Mouse (Mus musculus) E14TG2a.4 (cell line): Measurements from ENCODE around the gene Mpg.

Experiments
- H3K27me3 ChIP-seq: 2 replicates; pipeline ENCODE4 v1.6.1; 2014; ENCODE audit warnings: low read length, control low read depth; ENCODE audit not compliant: insufficient read depth
- H3K36me3 ChIP-seq: 2 replicates; pipeline ENCODE4 v1.6.1; 2014; ENCODE audit warnings: low read length, control low read depth; ENCODE audit not compliant: insufficient read depth
- H3K4me1 ChIP-seq: replicated peaks from 2 replicates; pipeline ENCODE4 v1.6.1; 2014; ENCODE audit warnings: low read depth, low read length, control low read depth
- H3K4me3 ChIP-seq: replicated peaks from 2 replicates; pipeline ENCODE4 v1.5.1; 2014; ENCODE audit warnings: mild to moderate bottlenecking, low read length
- H3K9me3 ChIP-seq: 2 replicates; pipeline ENCODE4 v1.6.1; 2014; ENCODE audit warnings: low read length, control low read depth
- CTCF ChIP-seq: conservative IDR thresholded peaks from 2 replicates; pipeline ENCODE4 v1.5.1; 2014; ENCODE audit warnings: low read length
- NANOG ChIP-seq: IDR thresholded peaks from 2 replicates; pipeline ENCODE4 v1.6.1; 2014; ENCODE audit warnings: borderline replicate concordance, low read length, mixed read lengths
- POU5F1 ChIP-seq: IDR thresholded peaks from 2 replicates; pipeline ENCODE4 v1.6.1; 2014; ENCODE audit warnings: low read length, borderline replicate concordance

Mpg gene

GRCm38 (mm10) chr11:32241391-32241790 lies 15.1 kb downstream of the Mpg start:
- Histone ChIP-seq H3K9me3 (no peaks in the 10 kb centered on the region), H3K4me3 (no peak overlapping the region), H3K36me3 (peaks cover 78% of the 10 kb centered on the region), H3K27me3 (no peaks in the 10 kb centered on the region), H3K4me1 (peaks cover 23% of the 10 kb centered on the region)
- TF ChIP-seq NANOG (no peak), POU5F1 (no peak), CTCF (no peak)

- TF ChIP-seq CTCF, result no peak
- TF ChIP-seq NANOG, result no peak
- Histone ChIP-seq H3K4me1 (peaks cover 23% of the 10 kb centered on the region), H3K4me3 (no peak overlapping the region), H3K36me3 (peaks cover 78% of the 10 kb centered on the region), H3K27me3 (no peaks in the 10 kb centered on the region), H3K9me3 (no peaks in the 10 kb centered on the region)
These were observed 15.9 kb downstream of the Mpg start for GRCm38 (mm10) chr11:32242209-32242608.

- Histone ChIP-seq H3K9me3 (no peaks in the 10 kb centered on the region), H3K4me1 (peaks cover 19% of the 10 kb centered on the region), H3K27me3 (no peaks in the 10 kb centered on the region), H3K4me3 (0 out of 2 replicates have a peak overlapping the region, but pooled peaks have one; percentile 1), H3K36me3 (peaks cover 79% of the 10 kb centered on the region)
- TF ChIP-seq POU5F1, result no peak
- no peak for TF ChIP-seq NANOG
- no peak for TF ChIP-seq CTCF
These were observed 17.1 kb downstream of the Mpg start for GRCm38 (mm10) chr11:32243205-32243955.

DNA sequence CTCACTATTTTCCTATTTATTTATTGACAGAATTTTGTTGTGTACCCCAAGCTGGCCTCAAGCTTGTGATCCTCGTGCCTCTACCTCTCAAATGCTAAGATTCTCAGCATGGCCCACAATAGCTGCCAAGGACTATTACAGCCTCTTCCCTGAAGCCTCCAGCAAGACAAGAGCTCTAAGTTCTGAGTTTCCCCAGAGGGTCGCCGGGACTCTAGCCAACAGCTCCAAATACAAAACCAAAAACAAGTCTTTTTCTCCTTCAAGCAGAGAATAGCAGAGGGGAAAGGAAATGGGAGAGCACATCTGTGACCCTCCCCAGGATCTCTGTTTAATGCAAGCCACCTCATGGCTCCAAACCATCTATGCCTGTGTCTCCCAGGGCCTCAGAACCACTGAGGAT lies 17.8 kb downstream of the Mpg start:
- peaks cover 19% of the 10 kb centered on the region for H3K4me1 ChIP-seq
- H3K36me3 ChIP-seq, result peaks cover 81% of the 10 kb centered on the region
- H3K4me3 ChIP-seq, result no peak overlapping the region
- TF ChIP-seq NANOG, result no peak
- TF ChIP-seq POU5F1, result no peak
- TF ChIP-seq CTCF, result no peak
- H3K27me3 ChIP-seq, result no peaks in the 10 kb centered on the region
- H3K9me3 ChIP-seq, result no peaks in the 10 kb centered on the region

DNA sequence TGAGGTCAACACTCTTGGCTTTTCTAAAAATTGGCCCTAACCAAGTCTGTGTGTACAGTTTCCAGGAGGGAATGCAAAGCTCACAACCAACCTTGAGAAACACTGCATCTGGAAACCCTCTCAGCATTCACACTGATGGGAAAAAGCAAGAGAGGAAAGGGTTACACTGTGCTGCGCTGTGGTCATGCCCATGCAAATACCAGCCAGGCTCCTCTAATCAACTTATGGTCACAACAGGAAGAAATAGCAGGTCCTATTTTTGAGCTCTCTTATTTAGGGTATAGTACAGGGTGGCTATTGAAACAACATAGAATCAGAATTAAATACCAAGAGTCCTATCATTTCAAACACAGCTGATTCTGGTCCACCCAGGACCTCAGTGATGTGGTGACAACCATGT lies 18.3 kb downstream of the Mpg start:
- H3K27me3 ChIP-seq, result no peaks in the 10 kb centered on the region
- H3K36me3 ChIP-seq, result peaks cover 82% of the 10 kb centered on the region
- H3K4me1 ChIP-seq, result peaks cover 19% of the 10 kb centered on the region

GRCm38 (mm10) chr11:32245614-32246013 lies 19.3 kb downstream of the Mpg start:
- Histone ChIP-seq H3K4me1 (peaks cover 19% of the 10 kb centered on the region), H3K4me3 (no peak overlapping the region), H3K9me3 (no peaks in the 10 kb centered on the region), H3K36me3 (peaks cover 85% of the 10 kb centered on the region), H3K27me3 (no peaks in the 10 kb centered on the region)
- TF ChIP-seq NANOG (no peak), POU5F1 (no peak), CTCF (no peak)

More for the DNA sequence above, 18.3 kb downstream of the Mpg start:
- Histone ChIP-seq H3K9me3 (no peaks in the 10 kb centered on the region), H3K4me3 (no peak overlapping the region)
- TF ChIP-seq POU5F1, result no peak
- TF ChIP-seq CTCF, result no peak
- no peak for TF ChIP-seq NANOG

DNA sequence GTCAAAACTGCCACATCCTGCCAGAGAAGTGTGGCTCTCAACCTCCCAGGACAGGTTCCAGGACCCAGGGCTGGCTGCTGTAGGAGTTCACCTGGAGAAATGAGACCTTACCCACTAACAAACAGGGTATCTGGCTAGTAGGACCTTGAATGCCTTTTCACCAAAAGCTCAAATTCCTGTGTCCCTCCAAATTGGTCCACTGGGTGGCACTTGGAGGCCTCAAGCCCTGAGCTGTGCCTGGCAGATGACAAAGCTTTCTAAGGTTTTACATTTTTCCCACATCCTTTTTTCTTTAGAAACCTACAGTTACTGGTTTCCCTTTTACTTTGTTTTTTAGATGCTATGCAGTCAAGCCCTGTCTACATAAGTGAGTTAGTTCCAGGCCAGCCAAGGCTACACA lies 20.8 kb downstream of the Mpg start:
- Histone ChIP-seq H3K4me3 (no peak overlapping the region), H3K4me1 (peaks cover 19% of the 10 kb centered on the region), H3K36me3 (peaks cover 85% of the 10 kb centered on the region), H3K9me3 (no peaks in the 10 kb centered on the region), H3K27me3 (no peaks in the 10 kb centered on the region)
- TF ChIP-seq POU5F1 (no peak), NANOG (no peak), CTCF (no peak)

DNA sequence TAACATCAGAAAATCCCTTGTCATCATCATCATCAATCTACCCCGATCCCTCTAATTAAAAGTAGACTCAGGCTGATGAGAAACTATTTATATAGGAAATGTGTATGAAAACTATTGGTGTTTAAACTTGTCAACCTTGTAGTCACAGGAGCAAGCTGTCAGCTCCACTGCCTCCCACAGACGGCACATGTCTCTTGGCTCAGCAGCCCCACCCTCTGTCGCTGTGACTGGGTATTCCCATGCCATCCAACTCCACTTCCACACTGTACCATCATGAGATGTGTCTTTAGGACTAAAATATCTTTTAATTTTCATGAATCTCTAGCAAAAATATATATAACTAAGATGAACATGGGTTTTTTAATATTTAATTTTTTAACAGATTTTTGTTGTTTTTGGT lies 22.0 kb downstream of the Mpg start:
- no peak overlapping the region for H3K4me3 ChIP-seq
- peaks cover 82% of the 10 kb centered on the region for H3K36me3 ChIP-seq
- H3K27me3 ChIP-seq, result no peaks in the 10 kb centered on the region
- TF ChIP-seq NANOG (no peak), CTCF (no peak), POU5F1 (no peak)
- H3K4me1 ChIP-seq, result peaks cover 12% of the 10 kb centered on the region
- H3K9me3 ChIP-seq, result no peaks in the 10 kb centered on the region
